Mouse (Mus musculus): ENCODE measurements around the gene Ppard. TPM values are rescaled to one million over a fixed set of nuclear protein-coding genes. Genes with fewer than 3 reads are reported as not detected.

Gene Ppard
- 3.4 and 3.6 TPM in 2 replicates for polyA plus RNA-seq (2015; fragmentation: Nextera tagmentation; extraction: Ambion mirVana)

GRCm38 (mm10) chr17:28232475-28233060 is at the start of gene Ppard:
TSS of gene Ppard (plus strand) at chr17:28232700.
- Histone ChIP-seq H3K4me1 (peaks cover 41% of the 10 kb centered on the region), H3K9ac (peak within 1 kb of the TSS; percentile 94), H3K4me2 (peak within 1 kb of the TSS; percentile 76), H3K36me3 (peaks cover 13% of the 10 kb centered on the region), H3K9me3 (no peaks in the 10 kb centered on the region), H3K4me3 (peak within 1 kb of the TSS; percentile 80), H3K27ac (peak within 1 kb of the TSS; percentile 90), H3K27me3 (no peaks in the 10 kb centered on the region)
- peak; percentile 92 for ATAC-seq (ENCODE audit: insufficient number of reproducible peaks, low FRiP score, low TSS enrichment, low read depth)
- under 1% methylated on average over 55 of the region's 57 CpGs for WGBS

GRCm38 (mm10) chr17:28184971-28185638 is 47.4 kb upstream of the Ppard start:
- H3K4me3 ChIP-seq, result no peak overlapping the region
- peaks cover 33% of the 10 kb centered on the region for H3K4me1 ChIP-seq
- peaks cover 11% of the 10 kb centered on the region for H3K36me3 ChIP-seq
- no peak for ATAC-seq (ENCODE audit: insufficient number of reproducible peaks, low FRiP score, low TSS enrichment, low read depth)
- no peaks in the 10 kb centered on the region for H3K9me3 ChIP-seq
- WGBS, result 62% methylated on average over 7 of the region's 7 CpGs
- H3K27me3 ChIP-seq, result no peaks in the 10 kb centered on the region
- no peak overlapping the region for H3K9ac ChIP-seq
- peak overlapping the region; percentile 55 for H3K27ac ChIP-seq
- no peak overlapping the region for H3K4me2 ChIP-seq

- H3K9ac ChIP-seq, result no peak overlapping the region
- no peak overlapping the region for H3K27ac ChIP-seq
- H3K4me3 ChIP-seq, result no peak overlapping the region
- H3K27me3 ChIP-seq, result no peaks in the 10 kb centered on the region
- ATAC-seq (ENCODE audit: insufficient number of reproducible peaks, low FRiP score, low TSS enrichment, low read depth), result no peak
- no peak overlapping the region for H3K4me2 ChIP-seq
- no peaks in the 10 kb centered on the region for H3K9me3 ChIP-seq
- 86% methylated on average over 5 of the region's 5 CpGs for WGBS
- H3K36me3 ChIP-seq, result peaks cover 37% of the 10 kb centered on the region
- peaks cover 13% of the 10 kb centered on the region; the same call in 1 of the 2 replicates for H3K4me1 ChIP-seq
Observed at GRCm38 (mm10) chr17:28188313-28188712, 44.2 kb upstream of the Ppard start.

- H3K4me2 ChIP-seq, result no peak overlapping the region
- peaks cover 70% of the 10 kb centered on the region for H3K36me3 ChIP-seq
- no peak overlapping the region for H3K9ac ChIP-seq
- ATAC-seq (ENCODE audit: insufficient number of reproducible peaks, low FRiP score, low TSS enrichment, low read depth), result no peak
- no peaks in the 10 kb centered on the region for H3K27me3 ChIP-seq
- H3K4me3 ChIP-seq, result no peak overlapping the region
- no peaks in the 10 kb centered on the region for H3K9me3 ChIP-seq
- H3K4me1 ChIP-seq, result no peaks in the 10 kb centered on the region
- WGBS, result 79% methylated on average over 1 of the region's 1 CpGs
- no peak overlapping the region for H3K27ac ChIP-seq
Observed at GRCm38 (mm10) chr17:28192754-28193153, 39.7 kb upstream of the Ppard start.

- Histone ChIP-seq H3K9me3 (no peaks in the 10 kb centered on the region), H3K4me2 (no peak overlapping the region), H3K4me3 (no peak overlapping the region), H3K36me3 (peaks cover 78% of the 10 kb centered on the region), H3K27ac (no peak overlapping the region), H3K27me3 (no peaks in the 10 kb centered on the region), H3K4me1 (no peaks in the 10 kb centered on the region), H3K9ac (no peak overlapping the region)
- ATAC-seq (ENCODE audit: insufficient number of reproducible peaks, low FRiP score, low TSS enrichment, low read depth), result no peak
- 83% methylated on average over 3 of the region's 3 CpGs for WGBS
Observed at GRCm38 (mm10) chr17:28193559-28193958, 38.9 kb upstream of the Ppard start.

- no peak overlapping the region for H3K27ac ChIP-seq
- H3K4me3 ChIP-seq, result no peak overlapping the region
- no peak for ATAC-seq (ENCODE audit: insufficient number of reproducible peaks, low FRiP score, low TSS enrichment, low read depth)
- 96% methylated on average over 10 of the region's 10 CpGs for WGBS
- H3K9me3 ChIP-seq, result no peaks in the 10 kb centered on the region
- H3K4me1 ChIP-seq, result no peaks in the 10 kb centered on the region
- peaks cover 86% of the 10 kb centered on the region for H3K36me3 ChIP-seq
- no peaks in the 10 kb centered on the region for H3K27me3 ChIP-seq
- no peak overlapping the region for H3K9ac ChIP-seq
- no peak overlapping the region for H3K4me2 ChIP-seq
Observed at GRCm38 (mm10) chr17:28195033-28195432, 37.5 kb upstream of the Ppard start.

- no peak for ATAC-seq (ENCODE audit: insufficient number of reproducible peaks, low FRiP score, low TSS enrichment, low read depth)
- Histone ChIP-seq H3K9ac (no peak overlapping the region), H3K27me3 (no peaks in the 10 kb centered on the region), H3K27ac (no peak overlapping the region), H3K4me3 (no peak overlapping the region), H3K4me1 (no peaks in the 10 kb centered on the region), H3K9me3 (no peaks in the 10 kb centered on the region), H3K36me3 (peaks cover 91% of the 10 kb centered on the region), H3K4me2 (no peak overlapping the region)
- 76% methylated on average over 18 of the region's 18 CpGs for WGBS
Observed at GRCm38 (mm10) chr17:28197646-28198045, 34.9 kb upstream of the Ppard start.

GRCm38 (mm10) chr17:28201982-28202381 is 30.5 kb upstream of the Ppard start:
- Histone ChIP-seq H3K27ac (no peak overlapping the region), H3K4me3 (no peak overlapping the region), H3K36me3 (peaks cover 83% of the 10 kb centered on the region), H3K9me3 (no peaks in the 10 kb centered on the region), H3K4me1 (peaks cover 6% of the 10 kb centered on the region), H3K4me2 (no peak overlapping the region), H3K9ac (no peak overlapping the region), H3K27me3 (no peaks in the 10 kb centered on the region)
- no peak for ATAC-seq (ENCODE audit: insufficient number of reproducible peaks, low FRiP score, low TSS enrichment, low read depth)
- WGBS, result 73% methylated on average over 14 of the region's 14 CpGs

GRCm38 (mm10) chr17:28204052-28204720 is 28.3 kb upstream of the Ppard start:
- peaks cover 64% of the 10 kb centered on the region for H3K36me3 ChIP-seq
- no peaks in the 10 kb centered on the region for H3K9me3 ChIP-seq
- no peak overlapping the region for H3K4me2 ChIP-seq
- H3K9ac ChIP-seq, result no peak overlapping the region
- H3K27me3 ChIP-seq, result no peaks in the 10 kb centered on the region
- H3K4me3 ChIP-seq, result no peak overlapping the region
- no peak overlapping the region for H3K27ac ChIP-seq
- H3K4me1 ChIP-seq, result peaks cover 26% of the 10 kb centered on the region
- WGBS, result 37% methylated on average over 14 of the region's 14 CpGs
- no peak for ATAC-seq (ENCODE audit: insufficient number of reproducible peaks, low FRiP score, low TSS enrichment, low read depth)

GRCm38 (mm10) chr17:28205443-28205842 is 27.1 kb upstream of the Ppard start:
- Histone ChIP-seq H3K4me3 (no peak overlapping the region), H3K4me1 (peaks cover 33% of the 10 kb centered on the region), H3K4me2 (no peak overlapping the region), H3K9ac (no peak overlapping the region), H3K9me3 (no peaks in the 10 kb centered on the region), H3K36me3 (peaks cover 51% of the 10 kb centered on the region), H3K27ac (no peak overlapping the region), H3K27me3 (no peaks in the 10 kb centered on the region)
- WGBS, result 89% methylated on average over 8 of the region's 8 CpGs
- no peak for ATAC-seq (ENCODE audit: insufficient number of reproducible peaks, low FRiP score, low TSS enrichment, low read depth)

- Histone ChIP-seq H3K9me3 (no peaks in the 10 kb centered on the region), H3K27me3 (no peaks in the 10 kb centered on the region), H3K4me2 (peak overlapping the region; percentile 74), H3K36me3 (peaks cover 35% of the 10 kb centered on the region), H3K4me1 (peaks cover 33% of the 10 kb centered on the region), H3K4me3 (peak overlapping the region; percentile 49; the same call in 1 of the 2 replicates), H3K9ac (0 out of 2 replicates have a peak overlapping the region, but pooled peaks have one; percentile 60), H3K27ac (peak overlapping the region; percentile 89)
- 64% methylated on average over 8 of the region's 8 CpGs for WGBS
- ATAC-seq (ENCODE audit: insufficient number of reproducible peaks, low FRiP score, low TSS enrichment, low read depth), result no peak
Observed at GRCm38 (mm10) chr17:28207092-28207491, 25.4 kb upstream of the Ppard start.

Data from limb, embryonic 15.5 days (tissue).